Mouse (Mus musculus): Measurements from ENCODE around the gene Taok1. TPM values are rescaled to one million over a fixed set of nuclear protein-coding genes. Genes with fewer than 3 reads are reported as not detected.
"Not testable (repeated sequence)": the region's sequence is repeated elsewhere in the genome, so short reads cannot be mapped to it uniquely, and the experiment has no call there.

Taok1 gene
- total RNA-seq, 2 experiments from 2014 or later: 110 to 114 TPM

GRCm38 (mm10) chr11:77590801-77591200 is 16.8 kb downstream of the Taok1 start:
- DNase-seq (ENCODE audit: extremely low spot score in 1 of 2, low spot score in 1 of 2): no peak

- no peak for DNase-seq (ENCODE audit: extremely low spot score in 1 of 2, low spot score in 1 of 2)
Measured at GRCm38 (mm10) chr11:77585201-77585600, 22.4 kb downstream of the Taok1 start.

GRCm38 (mm10) chr11:77545261-77545660 is 62.4 kb downstream of the Taok1 start:
- no peak for DNase-seq (ENCODE audit: extremely low spot score in 1 of 2, low spot score in 1 of 2)

GRCm38 (mm10) chr11:77532202-77532846 is 75.3 kb downstream of the Taok1 start:
- DNase-seq (ENCODE audit: extremely low spot score in 1 of 2, low spot score in 1 of 2): no peak

GRCm38 (mm10) chr11:77530862-77531261 is 76.8 kb downstream of the Taok1 start:
- DNase-seq (ENCODE audit: extremely low spot score in 1 of 2, low spot score in 1 of 2): no peak

- DNase-seq (ENCODE audit: extremely low spot score in 1 of 2, low spot score in 1 of 2): no peak
Measured at GRCm38 (mm10) chr11:77529644-77530043, 78.0 kb downstream of the Taok1 start.

- not testable (repeated sequence) for DNase-seq (ENCODE audit: extremely low spot score in 1 of 2, low spot score in 1 of 2)
Measured at GRCm38 (mm10) chr11:77528420-77528819, 79.2 kb downstream of the Taok1 start.

GRCm38 (mm10) chr11:77525804-77526486 is 81.7 kb downstream of the Taok1 start:
- DNase-seq (ENCODE audit: extremely low spot score in 1 of 2, low spot score in 1 of 2): no peak

GRCm38 (mm10) chr11:77520601-77521529 is 86.8 kb downstream of the Taok1 start:
- peak in 1 of 2 experiments; percentile 38 for DNase-seq (ENCODE audit: extremely low spot score in 1 of 2, low spot score in 1 of 2)

GRCm38 (mm10) chr11:77519043-77519442 is 88.6 kb downstream of the Taok1 start, which contains the start of gene Gm10392:
Gene Gm10392 (minus strand): TSS chr11:77519198.
- DNase-seq (ENCODE audit: extremely low spot score in 1 of 2, low spot score in 1 of 2): no peak

- DNase-seq (ENCODE audit: extremely low spot score in 1 of 2, low spot score in 1 of 2): no peak
Measured at GRCm38 (mm10) chr11:77518051-77518798, 89.4 kb downstream of the Taok1 start.

GRCm38 (mm10) chr11:77516553-77517425 is 90.8 kb downstream of the Taok1 start:
- DNase-seq (ENCODE audit: extremely low spot score in 1 of 2, low spot score in 1 of 2): no peak

GRCm38 (mm10) chr11:77515637-77516552 is 91.7 kb downstream of the Taok1 start, which contains the start of gene Trp53i13:
Gene Trp53i13 (minus strand): TSS chr11:77515980.
- no peak for DNase-seq (ENCODE audit: extremely low spot score in 1 of 2, low spot score in 1 of 2)

GRCm38 (mm10) chr11:77514832-77515636 is 92.6 kb downstream of the Taok1 start, which contains the start of gene Abhd15:
Gene Abhd15 (plus strand): TSS chr11:77515121.
- DNase-seq (ENCODE audit: extremely low spot score in 1 of 2, low spot score in 1 of 2): peak in 1 of 2 experiments; percentile 55

- no peak for DNase-seq (ENCODE audit: extremely low spot score in 1 of 2, low spot score in 1 of 2)
Measured at GRCm38 (mm10) chr11:77514281-77514831, 93.3 kb downstream of the Taok1 start.

GRCm38 (mm10) chr11:77513811-77514170 is 93.8 kb downstream of the Taok1 start:
- no peak for DNase-seq (ENCODE audit: extremely low spot score in 1 of 2, low spot score in 1 of 2)

Measured in layer of hippocampus, postnatal 25 days (tissue).